Mouse (Mus musculus) mouse embryonic stem cell (cell line): ENCODE data around the gene Arsg.

Experiments
- in situ Hi-C, 2 experiments: fragments of 300-500 bp; cut with MboI; formaldehyde crosslinking; loops; 1 replicate in 1 of 2; 3 replicates in 1 of 2; pipeline ENCODE4 v1.14.3; 2019 to 2020; ENCODE audit warnings: low sequenced_read_pairs in 2 of 2, low pct_unique_long_range_greater_than_20kb in 1 of 2, mixed read lengths in 1 of 2; ENCODE audit not compliant: unreplicated experiment in 1 of 2

Gene Arsg

GRCm38 (mm10) chr11:109563708-109564107 lies 90.5 kb downstream of the Arsg start:
- in situ Hi-C loops = no loop called here

GRCm38 (mm10) chr11:109564466-109565214 lies 91.5 kb downstream of the Arsg start:
- in situ Hi-C loops = no loop called here

GRCm38 (mm10) chr11:109569007-109569618 lies 95.9 kb downstream of the Arsg start:
- in situ Hi-C loops = no loop called here

GRCm38 (mm10) chr11:109569809-109570208 lies 96.6 kb downstream of the Arsg start:
- in situ Hi-C loops = no loop called here

- in situ Hi-C loops = no loop called here
Measured at GRCm38 (mm10) chr11:109572051-109572450, 98.9 kb downstream of the Arsg start.

DNA sequence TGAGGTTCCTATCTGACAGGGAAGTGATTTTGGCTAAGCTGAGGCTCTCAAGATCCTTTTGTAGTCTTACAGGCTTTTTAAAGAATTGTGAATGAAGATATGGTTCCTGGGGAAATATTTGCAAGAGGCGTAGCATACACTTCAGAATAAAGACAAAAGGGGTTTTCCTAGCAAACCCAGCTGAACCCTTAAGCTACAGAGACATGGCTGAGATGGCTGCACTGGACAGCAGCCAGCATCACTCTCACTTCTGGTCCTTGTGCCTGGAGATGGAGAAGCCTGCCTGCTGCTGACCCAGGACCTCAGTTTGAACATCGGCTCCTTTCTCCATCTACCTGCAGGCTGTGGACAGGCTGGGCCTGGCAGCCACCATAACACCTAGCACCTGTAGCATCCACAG lies 101.4 kb downstream of the Arsg start:
- in situ Hi-C loops = loop anchor here (25.0 kb wide), 2 partner anchors 287 to 337 kb away; partner anchors contain the start of gene Rgs9 (in 1 of the 2)

DNA sequence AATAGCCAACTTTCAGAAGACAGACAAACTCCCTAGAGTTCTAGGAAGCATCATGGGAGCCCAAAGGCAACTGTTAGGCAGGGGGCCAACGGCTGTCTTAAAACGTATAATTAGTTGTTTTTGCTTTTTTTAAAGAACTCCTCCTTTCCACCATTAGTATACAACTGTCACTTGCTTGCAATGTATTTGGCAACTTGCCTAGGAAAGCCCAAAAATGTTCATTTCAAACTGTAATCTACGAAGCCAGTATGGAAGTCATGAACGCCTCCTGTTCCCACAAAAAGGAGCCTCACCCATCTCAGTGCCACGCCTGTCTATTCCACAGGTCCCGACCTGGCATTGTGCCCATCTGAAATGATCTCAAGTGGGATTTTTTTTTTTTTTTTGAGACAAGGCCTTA lies 102.7 kb downstream of the Arsg start:
- in situ Hi-C loops = loop anchor here (25.0 kb wide), 2 partner anchors 289 to 339 kb away; partner anchors contain the start of gene Rgs9 (in 1 of the 2)

DNA sequence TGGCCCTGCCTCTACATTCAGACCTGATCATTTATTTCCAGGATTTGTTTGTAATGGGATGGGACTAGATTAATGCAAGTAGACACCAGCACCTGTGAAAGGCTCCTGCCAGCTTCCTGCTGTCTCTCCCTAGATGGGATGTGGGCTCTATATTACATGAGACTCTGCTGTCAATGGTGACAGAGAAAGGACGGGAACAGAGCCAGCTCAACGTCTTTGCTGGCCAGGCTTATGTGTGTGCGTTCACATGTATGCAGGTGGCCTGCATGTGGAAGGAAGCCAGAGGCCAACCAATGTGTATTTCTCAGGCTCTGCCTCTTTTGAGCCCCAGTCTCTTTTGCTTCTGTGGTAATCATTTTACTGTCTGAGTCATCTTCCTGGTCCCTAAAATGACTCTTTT lies 105.4 kb downstream of the Arsg start:
- in situ Hi-C loops = loop anchor here (25.0 kb wide), 2 partner anchors 291 to 341 kb away; partner anchors contain the start of gene Rgs9 (in 1 of the 2)

DNA sequence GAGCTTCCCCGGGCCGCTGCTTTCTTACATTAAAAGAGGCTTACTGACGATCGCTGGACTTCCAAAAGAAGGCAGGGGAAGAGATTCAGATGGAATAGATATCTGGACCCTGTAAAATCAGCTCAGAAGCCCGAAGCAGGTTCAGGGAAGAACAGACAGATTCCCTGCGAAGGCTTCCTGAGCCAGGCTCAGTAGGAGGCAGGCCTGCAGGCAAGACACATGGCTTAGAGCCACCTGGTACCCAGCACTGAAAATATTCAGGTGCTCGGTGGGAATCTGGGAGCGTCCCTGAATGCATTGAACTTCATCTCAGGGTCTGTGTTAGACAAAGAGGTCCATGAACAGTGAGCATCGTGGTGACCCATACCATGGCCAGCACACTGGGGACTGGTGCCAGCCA lies 106.8 kb downstream of the Arsg start:
- in situ Hi-C loops = loop anchor here (5.0 to 25.0 kb wide), 4 partner anchors 133 to 343 kb away; partner anchors contain the start of gene Rgs9 (in 1 of the 2)

- in situ Hi-C loops = loop anchor here (5.0 to 25.0 kb wide), 4 partner anchors 137 to 347 kb away; partner anchors contain the start of gene Rgs9 (in 1 of the 2)
Measured at GRCm38 (mm10) chr11:109583986-109584385, 110.8 kb downstream of the Arsg start.

- in situ Hi-C loops = loop anchor here (5.0 to 25.0 kb wide), 4 partner anchors 138 to 348 kb away; partner anchors contain the start of gene Rgs9 (in 1 of the 2)
Measured at GRCm38 (mm10) chr11:109584843-109585713, 111.9 kb downstream of the Arsg start.

DNA sequence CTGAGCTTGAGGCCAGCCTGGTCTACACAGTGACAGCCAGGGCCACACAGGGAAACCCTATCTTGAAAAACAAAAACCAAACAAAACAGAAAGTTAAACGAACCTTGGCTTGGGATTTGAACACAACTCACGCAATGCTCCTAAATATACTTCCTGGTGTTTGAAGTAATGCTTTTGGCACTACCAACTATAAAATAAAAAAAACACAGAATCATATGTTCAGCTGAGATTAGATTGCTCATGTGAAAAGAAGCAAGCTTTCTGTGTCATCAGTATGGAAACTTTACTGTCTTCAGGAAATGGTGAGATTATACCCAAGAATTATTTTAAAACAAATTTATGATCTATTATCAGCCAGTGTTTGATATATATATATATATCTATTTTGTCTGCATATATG lies 113.2 kb downstream of the Arsg start:
- in situ Hi-C loops = loop anchor here (10.0 to 25.0 kb wide), 3 partner anchors 142 to 349 kb away; partner anchors contain the start of gene Rgs9 (in 1 of the 2)

DNA sequence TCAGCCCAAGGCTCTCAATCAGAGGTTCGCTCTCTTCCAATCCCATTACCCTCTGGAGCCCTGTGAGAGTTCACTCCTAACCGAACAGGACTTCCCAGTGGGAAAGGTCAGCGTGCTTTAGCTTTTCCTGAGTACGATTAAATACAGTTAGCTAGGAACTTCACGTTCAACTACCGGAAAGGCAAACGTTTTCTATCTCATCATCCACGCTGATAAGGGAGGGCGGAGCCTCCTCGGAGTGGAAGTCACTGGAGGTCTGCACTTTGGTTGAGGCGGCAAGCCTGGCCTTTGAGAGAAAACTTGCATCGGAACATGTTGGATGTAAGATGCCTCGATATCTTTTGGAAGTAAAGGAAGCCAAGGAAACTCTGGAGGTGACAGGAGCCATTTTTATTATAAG lies 113.8 kb downstream of the Arsg start:
- in situ Hi-C loops = loop anchor here (10.0 to 25.0 kb wide), 3 partner anchors 142 to 350 kb away; partner anchors contain the start of gene Rgs9 (in 1 of the 2)

DNA sequence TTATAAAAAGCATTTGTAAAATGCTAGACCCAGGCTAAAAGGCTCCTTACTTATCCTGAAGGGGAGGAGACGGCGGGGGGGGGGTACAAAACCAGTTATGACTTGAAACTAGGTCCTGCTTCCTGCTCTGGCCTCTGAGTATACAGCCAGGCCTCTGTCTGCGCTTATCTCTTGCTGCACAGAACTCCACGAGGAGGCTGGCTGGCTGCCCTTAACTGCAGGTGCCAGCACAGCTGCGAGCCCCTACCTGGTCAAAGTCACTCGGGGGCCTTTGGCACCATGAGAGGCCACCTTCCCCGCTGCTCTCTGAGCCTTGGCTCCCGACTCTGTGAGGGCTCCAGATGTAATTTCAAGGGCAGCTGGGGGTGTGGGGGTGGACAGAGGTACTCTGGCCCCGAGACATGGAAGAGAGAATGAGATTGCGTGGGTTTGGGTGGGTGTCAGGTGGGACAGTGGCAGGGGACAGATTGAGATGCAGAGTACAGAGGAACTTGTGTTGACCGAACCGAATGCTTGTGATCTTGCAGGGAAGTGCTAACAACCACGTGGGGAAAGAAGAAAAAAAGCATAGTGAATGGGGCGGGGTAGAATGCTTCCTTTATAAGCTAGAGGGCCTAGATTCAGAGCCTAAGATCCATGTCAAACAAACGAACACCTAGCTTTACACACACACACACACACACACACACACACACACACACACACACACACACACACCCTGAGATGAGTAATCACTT lies 114.6 kb downstream of the Arsg start:
- in situ Hi-C loops = loop anchor here (10.0 to 25.0 kb wide), 3 partner anchors 143 to 351 kb away; partner anchors contain the start of gene Rgs9 (in 1 of the 2)

DNA sequence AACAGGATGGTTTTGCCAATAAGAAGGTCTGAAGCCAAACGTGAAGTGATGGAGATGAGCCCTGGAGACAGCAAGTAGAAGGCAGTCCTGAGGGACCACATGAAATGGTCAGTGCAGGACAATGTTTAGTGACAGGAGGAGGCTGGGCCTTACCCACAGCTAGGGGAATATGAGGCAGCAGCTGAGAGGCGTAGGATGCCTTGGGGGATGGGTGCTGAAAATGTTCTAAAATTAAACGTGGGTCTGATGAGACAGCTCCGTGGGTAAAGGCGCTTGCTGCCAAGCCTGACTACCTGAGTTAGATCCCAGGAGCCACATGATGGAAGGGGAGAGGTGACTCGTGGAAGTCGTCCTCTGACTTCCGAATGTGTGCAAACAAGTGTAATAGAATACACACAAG lies 116.8 kb downstream of the Arsg start:
- in situ Hi-C loops = loop anchor here (25.0 kb wide), 2 partner anchors 303 to 353 kb away; partner anchors contain the start of gene Rgs9 (in 1 of the 2)

DNA sequence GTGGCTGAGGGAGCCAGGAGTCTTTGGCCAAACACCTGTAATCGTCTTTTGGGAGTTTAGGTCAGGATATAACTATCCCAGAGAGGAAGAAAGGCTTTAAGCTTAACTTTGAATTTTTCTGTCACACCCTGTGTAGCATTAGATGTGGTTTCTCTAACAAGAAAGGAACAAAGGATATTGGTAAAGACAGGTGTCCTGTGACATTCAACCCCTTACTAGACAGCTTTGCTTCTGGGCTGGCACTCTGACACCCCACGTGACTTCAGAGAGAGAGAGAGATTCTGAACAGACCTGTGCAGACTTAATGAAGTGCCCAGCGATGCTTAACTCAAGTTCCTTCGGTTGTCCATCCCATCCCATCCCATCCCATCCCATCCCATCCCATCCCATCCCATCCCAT lies 118.3 kb downstream of the Arsg start:
- in situ Hi-C loops = loop anchor here (25.0 kb wide), 2 partner anchors 304 to 354 kb away; partner anchors contain the start of gene Rgs9 (in 1 of the 2)

DNA sequence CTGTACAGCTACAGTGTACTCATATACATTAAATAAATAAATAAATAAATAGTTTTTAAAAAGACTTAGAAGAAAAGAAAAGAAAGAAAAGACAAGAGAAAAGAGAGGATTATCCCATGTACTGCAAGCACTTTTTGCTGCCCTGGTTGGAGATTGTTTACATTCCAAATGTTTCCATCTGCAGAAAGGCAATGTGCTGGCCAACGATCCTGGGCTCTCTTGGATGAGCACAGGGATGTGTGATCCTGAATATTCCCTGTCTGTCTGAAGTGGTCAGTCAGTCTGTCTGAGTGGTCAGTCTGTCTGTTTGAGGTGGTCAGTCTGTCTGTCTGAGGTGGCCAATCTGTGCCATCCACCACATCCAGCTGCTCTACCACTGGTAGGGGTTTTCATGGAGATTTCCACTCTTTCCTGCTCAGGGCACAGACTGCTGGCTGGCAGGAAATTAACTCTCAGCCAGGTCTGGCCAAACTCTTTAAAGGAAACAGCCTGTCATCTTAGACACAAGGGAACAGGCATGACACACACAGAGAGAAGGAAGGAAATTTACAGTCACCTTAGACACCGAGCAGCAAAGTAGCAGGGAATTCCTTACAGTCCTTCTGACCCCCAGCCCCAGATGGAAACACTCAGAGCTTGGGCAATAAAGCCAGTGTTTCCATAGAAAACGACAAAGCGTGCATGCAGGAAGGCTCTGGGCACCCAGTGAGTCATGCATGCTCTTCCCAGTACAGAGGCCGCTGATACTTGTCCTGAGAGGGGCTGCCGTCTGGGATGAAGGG lies 120.2 kb downstream of the Arsg start:
- in situ Hi-C loops = loop anchor here (25.0 kb wide), 2 partner anchors 306 to 356 kb away; partner anchors contain the start of gene Rgs9 (in 1 of the 2)
